Mouse (Mus musculus) skeletal muscle tissue, adult 2 months (tissue): Measurements from ENCODE around the gene Grip1.
A peak's percentile ranks its signal among the peaks of the same experiment; 100 is the strongest.

Experiments used
- DNase-seq: peaks from one replicate; pipeline ENCODE4 v3.0.0-alpha.2; 2012; ENCODE audit warnings: low read depth, low spot score

Grip1 gene

DNA sequence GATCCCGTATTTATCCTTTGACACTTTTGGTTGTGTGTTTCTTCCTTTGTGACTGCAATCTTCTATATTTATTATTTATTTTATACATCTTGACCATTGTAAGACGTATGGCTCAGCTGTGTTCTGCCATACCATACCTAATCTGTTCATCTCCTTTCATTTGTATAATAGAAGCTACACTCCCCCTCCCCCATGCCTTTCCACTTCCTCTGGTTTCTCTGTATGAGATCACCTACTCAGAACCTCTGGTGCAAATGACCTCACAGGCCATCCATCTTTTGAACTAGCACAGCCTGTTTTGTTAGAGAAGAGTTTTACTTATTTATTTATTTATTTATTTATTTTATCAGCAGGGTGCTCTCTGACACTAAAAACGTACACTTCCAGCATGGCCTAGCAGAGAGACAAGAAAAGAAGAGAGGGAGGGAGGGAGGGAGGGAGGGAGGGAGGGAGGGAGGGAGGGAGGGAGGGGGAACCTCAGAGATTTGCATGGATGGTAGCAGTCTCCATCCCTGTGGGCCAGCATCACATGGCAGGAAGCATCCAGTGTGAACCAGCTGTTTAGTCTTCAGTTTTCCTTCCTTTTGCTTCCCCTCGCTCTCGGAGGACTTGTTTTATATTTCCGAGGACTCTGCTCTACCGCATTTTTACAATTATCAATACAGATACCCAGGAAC is 207.2 kb downstream of the Grip1 start:
- DNase-seq, result no peak

DNA sequence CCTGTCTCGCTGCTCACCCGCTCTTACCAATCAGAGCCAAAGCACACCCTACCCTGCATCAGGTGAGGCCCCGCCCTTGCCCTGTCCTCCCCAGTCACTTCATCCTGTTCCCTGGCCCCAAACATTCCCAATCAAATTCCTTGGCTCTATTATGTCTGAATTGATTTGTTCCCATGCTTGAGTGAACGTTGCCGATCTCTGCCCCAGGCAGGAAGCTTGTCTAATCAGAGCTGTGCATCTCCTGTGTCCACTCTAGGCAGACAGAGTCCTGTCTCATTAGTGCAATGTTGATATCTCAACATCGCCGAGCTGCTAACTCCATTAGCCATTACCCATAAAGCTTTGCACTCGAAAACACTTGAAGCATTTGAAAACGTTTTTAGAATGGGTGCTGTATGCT is 210.0 kb downstream of the Grip1 start:
- DNase-seq, result no peak

DNA sequence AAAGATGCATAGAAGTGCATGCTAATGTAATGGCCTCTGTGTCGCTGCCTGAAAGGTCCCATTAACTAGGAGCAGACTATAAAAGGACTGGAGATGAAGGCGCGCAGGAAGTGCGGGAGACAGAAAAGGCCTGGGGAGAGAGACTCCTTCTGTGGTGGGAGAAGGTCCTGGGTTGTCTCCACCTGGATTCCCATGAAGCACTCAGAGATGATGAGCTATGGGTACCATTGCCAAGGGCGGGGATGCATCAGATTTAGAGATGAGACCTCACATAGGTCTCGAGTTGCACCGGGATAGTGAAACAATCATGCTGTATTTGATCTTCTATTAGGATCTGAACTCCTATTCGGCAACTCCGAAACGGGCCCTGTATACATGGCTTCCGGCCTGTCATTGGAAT is 212.8 kb downstream of the Grip1 start:
- DNase-seq, result no peak

DNA sequence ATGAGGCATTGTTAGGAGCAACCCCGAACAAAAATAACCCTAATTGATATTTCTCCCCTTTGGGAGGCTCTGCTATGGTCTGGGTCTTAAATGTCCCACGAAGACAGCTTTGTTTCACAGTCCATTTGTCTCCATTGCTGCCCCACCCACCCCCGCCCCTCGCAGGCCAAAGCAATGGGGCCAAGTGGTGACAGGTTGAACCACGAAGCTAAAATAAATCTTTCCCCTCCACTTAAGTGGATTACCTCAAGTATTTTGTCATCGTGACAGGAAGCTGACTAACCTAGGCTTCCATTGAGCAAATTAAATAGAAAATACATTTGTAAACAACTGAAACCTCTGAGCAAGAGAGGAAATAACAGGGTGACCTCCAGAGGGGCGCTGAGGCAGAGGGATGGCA is 216.8 kb downstream of the Grip1 start:
- no peak for DNase-seq

DNA sequence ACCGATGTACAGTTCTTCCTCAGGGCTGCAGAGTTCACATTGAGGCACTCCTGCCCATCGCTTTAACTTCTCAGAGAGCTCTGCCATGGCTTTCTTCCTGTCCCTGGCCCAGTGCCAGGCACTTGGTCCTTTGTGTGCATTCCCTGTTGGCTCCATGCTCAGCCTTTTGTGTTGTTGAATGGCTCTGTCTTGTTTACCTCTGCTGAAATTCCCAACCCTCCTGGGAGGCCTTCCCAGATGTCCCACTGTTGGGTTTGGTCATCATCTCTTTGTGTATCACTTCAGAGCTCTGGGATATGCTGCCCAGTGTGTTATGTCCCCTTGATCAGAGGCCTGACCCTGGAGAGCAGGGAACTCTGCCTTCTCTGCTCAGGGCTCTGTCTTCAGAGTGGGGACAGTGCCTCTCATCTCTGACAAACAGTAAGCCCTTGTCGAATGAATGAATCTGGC is 230.8 kb downstream of the Grip1 start:
- DNase-seq, result no peak

DNA sequence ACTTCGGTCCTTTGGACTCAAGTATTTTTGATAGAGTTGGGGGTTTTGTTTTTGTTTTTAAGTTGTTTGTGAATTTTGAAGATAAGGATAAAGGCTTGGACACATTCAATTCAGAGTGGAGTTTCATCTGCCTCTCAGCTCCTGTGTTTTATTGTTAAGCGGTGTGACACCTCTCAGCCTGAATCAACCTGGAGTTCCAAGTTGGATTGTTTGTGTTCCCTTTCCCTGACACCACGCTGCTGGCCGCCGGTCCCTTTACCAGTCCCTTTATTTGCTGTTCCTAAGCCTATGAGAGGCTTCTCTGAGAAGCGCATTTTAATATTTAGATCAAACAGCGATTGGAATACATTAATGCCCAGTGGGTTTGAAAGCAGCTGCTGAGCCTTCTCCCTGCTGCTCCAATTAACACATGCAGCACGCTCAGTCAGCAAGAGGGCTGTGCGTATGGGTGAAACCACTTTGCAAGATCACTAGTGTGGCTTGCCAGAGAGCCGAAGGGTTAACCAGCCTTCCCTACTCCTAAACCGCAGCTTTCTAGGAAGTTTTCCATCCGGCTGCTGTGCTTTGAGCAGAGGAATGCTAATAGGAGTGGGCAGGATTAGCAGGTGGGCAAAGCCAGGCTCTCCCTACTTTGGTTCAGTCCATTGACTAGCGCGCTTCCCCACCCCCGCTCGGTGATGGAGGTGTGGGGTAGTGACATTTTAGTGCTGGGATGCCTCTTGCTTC is 237.9 kb downstream of the Grip1 start:
- no peak for DNase-seq

DNA sequence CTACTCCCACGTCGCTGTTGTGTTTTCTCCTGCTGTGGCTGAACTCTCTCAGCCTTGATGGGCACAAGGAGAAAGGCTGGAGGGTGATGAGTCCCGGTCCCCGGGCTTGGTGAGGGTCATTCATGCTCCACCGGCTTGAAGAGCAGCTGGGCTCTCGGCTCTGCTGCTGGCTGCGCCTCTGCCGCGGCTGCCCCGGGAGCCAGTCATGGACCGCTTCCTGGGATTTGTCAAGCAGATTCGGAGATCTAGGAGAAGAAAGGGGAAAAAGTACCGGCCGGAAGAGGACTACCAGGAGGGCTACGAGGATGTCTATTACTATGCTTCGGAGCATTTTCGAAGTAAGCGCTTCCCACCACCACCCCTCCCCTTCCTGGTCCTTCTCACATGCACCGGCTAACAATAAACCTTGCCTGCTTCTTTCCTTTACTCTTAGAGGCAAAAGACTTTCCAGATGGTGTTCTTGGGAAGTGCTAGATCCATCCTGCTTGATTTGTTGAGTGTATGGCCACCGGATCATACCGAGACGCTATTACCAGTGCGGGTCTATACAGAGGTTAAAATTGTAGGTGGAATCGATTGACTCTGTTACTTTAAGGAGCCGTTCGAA is 238.8 kb downstream of the Grip1 start:
- DNase-seq, result no peak

DNA sequence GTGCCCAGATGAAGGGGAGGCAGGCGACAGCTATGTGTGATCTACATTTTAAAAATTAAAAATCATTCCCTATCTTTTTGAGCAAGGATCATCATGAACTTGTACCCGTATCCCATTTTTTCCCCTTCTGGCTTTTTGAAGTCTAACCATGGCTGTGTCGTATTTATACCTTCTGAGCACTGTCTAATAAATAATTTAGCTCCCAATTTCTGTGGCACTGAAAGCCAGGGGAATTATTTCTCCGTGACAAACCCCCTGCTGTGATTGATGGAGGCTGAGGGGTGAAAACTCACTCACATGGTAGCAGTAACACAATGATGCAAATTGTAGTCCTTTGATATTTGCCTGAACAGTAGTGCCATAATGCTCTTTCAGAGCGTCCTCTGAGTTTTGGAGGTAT is 239.8 kb downstream of the Grip1 start:
- DNase-seq, result no peak

DNA sequence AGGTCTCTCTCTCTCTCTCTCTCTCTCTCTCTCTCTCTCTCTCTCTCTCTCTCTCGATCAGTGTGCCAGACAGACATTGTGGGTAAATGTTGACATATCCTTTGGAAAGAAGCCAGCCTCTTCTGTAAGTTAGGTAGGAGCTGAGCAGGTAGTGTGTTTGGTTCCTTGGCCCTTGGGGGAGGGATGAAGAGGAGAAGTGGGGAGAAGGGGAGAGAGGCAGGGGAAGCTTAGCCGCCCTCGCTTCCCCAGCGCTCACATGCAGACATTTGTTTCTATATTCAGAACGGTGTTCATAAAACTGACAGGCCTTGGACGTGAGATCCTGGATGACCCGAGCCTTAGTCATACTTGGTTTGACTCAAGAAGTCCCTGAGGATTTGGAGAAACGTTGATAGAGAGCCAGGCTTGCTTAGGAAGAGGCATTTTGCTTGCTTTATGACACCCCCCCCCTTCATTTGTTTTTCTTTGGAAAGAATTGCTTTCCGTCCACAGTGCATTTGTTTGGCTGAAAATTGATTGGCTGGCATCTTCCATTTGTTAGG is 243.7 kb downstream of the Grip1 start:
- no peak for DNase-seq

DNA sequence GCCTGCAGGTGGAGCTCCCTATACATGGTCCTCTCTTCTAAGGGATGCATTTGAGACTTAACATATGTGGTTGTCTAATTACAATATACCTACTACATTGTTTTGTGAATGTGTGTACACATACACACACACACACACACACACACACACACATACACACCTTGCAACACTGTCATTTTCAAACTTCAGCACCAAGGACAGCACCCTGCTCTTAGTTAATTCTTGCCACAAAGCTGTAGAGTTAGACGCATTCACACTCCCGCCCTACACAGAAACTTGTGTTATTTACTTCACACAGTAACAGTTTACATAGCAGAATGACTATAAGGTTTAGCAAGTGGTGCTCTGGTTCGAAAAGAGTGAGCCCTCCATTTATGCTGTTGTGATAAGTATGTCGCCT is 251.7 kb downstream of the Grip1 start:
- DNase-seq, result no peak

DNA sequence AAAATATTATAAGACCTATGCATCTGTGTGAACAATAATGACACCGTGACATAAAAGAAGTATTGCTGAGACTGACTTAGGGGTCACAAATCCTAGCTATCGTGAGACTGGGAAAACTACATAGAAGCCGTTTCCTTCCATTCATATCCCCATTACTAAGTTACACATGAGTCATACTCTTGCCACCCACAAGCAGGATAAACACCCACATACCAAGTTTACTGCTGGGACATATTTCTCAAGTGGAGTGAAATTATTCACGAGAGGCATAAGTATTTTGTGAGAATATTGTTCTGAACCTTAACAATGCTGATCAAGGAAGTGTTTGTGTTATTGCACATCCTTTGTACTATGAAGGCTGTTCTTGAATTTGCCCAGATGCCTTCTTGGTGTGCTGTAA is 252.7 kb downstream of the Grip1 start:
- DNase-seq, result no peak

DNA sequence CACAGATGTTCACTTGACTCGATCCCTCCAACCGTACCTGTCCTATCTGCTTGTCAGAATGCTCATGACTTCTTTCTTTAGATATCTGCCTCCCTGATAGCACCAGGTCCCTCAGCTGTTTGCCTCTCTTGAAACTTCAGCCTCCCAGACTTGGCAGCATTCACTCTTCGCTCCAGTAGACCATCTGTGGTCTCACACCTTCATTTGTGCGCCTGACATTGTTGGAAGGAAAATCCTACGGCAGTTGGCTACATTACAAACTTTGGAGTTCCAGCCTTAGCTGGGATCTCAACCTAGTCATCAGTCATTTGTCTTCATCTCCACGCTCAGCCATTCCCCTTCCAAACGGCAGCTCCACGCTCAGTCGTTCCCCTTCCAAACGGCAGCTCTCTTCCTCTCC is 253.4 kb downstream of the Grip1 start:
- no peak for DNase-seq

DNA sequence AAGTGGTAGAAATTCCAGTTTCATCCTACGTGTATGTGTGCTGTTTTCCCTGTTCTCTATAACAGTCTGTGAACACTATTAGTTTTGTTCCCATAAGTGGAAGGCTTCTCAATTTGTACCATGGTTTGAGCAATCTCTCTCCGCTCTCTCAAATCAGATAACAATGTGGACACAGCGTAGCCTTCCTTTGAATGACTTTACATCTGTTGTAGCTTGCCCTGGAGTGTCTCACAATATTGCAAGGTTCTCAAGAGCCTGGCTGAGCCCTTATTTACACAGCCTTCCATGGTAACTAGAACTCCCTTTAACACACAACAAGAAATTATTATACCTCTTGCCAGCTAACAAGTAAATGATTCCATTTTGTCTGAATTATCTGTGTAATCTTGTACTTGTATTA is 268.3 kb downstream of the Grip1 start:
- no peak for DNase-seq

DNA sequence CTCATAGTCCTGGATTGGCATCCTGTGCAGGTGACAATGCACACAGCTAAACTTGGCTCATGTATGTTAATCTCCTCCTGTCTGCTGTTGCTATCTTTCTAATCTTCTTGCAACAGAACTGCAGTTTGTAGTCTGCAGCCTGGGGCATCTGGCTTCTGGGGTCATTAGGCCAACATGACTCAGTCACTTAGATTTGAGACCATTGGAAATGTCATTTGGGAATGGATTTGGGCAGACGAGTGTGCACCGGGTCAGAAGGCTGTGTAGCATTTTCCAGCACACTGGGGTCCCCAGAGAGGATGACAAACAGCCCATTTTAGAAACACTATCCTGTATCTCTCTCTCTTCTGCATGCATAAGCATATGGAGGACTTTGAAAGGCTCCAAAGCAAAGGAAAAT is 268.8 kb downstream of the Grip1 start:
- no peak for DNase-seq

DNA sequence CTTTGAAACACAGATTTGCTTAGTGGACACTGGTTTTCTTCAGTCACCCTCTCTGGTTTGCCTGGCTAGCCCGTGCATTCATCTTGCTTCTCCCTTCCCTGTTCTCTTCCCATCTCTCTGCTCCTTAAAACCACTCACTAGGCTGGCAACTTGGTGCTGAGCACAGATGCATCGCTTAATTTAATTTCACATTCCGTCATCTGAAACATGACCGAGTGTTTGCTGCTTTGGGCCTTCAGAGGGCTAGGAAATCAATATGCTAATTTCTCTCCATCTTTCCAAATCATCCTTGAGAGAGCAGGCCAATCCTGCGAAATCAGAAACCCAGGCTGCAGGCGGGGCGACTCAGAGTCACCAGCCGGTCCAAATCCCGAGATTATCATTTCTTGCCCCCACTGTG is 270.0 kb downstream of the Grip1 start:
- DNase-seq, result no peak

DNA sequence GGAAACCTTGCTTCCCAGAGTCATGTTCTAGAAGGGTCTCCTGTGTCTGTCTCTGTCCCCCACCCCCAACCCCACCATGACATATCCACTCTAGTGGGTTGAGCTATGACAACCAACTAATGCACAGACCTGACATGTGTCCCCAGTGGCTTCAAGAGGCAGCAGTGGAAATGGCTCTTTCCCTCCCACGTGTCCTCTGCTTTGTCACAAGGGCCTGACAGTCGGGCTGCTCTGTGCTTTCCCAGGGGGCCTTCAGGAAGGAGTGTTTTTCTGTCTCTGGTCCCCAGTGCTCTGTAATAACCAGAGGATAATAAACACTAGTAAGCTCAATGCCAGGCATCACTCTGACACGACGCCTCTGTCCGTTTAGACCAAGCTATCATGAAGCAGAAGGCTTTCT is 271.7 kb downstream of the Grip1 start:
- DNase-seq, result no peak

DNA sequence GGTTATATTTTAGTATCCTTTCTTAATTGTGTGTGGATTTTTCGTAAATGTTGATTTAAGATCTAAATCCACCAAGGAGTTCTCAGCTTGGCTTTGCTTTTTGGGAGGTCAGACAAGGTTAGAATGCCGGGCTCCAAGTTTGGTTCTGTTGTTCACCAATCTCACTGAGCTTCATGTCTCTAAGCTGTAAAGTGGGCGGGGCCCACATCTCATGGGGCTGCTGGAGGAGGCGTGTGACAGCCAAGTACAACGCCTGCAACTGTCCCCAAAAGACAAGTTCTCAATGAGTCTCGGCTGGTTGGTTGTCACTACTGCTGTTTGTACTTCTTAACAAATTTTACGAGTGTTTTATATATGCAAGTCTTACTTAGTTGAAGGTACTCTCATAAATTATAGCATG is 272.3 kb downstream of the Grip1 start:
- peak; percentile 4 for DNase-seq

DNA sequence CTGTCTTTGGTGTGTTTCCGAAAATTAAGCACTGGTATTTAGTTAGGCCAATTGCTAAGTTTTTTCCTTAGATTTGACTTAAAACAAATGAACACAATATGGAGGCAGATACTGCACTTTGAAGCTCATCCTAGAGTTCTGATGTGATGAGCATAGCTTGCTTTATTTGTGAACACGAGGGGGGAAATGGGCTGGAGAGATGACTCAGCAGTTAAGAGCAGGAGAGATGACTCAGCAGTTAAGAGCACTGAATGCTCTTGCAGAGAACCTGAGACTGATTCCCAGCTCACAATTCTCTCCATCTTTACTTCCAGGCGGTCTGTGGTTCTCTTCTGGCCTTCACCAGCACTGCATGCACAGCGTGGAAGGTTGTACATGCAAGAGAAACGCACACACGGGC is 273.3 kb downstream of the Grip1 start:
- no peak for DNase-seq

DNA sequence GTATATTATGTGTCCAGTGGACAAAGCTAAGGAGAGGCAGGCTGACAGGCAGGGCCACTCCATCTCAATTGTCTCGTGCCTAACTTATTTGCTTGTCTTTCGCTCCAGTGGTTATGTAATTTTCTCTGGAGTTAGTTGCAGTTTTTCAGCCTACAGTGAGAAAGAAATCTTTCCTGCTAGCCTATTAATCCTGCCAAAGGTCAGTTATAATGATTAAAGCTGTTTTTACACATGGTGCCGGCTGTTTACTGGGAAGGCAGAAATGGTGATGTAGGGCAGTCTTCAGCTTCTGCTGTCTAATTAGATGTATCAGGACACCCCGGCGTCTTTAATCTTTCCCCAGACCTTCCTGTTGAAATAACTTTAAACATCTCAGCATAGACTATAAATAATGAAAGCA is 276.6 kb downstream of the Grip1 start:
- no peak for DNase-seq

DNA sequence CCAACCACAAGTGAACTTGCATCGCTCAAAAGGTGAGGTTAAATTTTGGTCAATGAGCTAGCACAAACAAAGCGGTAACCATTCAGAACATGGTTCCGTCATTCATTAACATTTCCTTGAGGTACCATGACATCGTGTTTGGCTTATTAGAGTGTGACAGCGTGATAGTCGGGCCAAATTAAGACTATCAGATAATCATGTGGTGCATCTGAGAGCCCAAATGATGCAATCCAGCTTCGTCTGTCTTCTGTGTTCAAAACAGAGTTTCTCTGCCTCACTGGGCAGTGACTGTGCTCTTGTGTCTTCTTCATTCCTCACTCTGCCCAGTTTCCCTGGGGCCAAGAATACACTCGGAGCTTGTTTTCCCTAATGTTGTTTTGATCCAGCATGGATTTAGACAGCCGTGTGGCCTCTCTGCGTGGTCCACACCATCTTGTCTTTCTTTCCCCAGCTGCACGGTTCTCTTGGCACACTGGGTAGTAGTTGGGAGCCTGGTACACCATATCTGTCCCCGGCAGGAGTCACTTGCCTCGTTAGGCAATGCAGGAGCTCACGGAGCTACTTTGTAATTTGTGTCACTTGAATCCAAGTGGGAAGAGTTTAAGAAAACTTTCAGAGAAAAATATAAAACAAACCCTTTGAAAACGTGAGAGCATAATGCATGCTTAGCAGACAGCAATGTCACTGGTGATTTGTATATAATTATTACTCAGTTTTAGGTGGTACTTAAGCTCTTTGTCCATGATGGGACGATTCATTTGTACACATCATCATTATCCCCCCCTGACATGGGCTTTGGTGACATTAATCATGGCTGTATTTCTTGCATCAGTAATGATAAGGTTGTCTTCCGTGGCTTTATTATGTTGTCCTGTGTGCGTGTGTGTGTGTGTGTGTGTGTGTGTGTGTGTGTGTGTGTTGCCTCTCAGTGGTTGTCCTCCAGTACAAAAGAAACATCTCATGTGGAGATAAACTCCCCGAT is 281.7 kb downstream of the Grip1 start:
- DNase-seq, result no peak

DNA sequence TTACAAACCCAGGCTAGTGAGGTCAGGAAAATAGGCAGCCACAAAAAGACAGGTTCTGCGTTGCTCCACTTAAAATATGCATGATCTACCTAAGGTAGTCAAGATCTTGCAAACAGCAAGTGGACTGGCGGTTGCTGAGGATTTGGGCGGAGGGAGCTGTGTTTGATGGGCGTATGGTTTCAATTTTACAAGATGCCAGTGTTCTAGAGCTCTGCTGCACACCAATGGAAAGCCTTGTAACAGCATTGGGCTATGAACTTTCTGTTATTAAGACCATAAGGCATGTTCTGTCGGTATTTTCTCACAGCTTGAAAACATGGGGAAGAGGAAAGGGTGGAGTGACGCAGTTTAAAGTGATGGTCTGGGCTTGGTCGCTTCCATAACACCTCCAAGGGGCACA is 285.8 kb downstream of the Grip1 start:
- DNase-seq, result no peak

DNA sequence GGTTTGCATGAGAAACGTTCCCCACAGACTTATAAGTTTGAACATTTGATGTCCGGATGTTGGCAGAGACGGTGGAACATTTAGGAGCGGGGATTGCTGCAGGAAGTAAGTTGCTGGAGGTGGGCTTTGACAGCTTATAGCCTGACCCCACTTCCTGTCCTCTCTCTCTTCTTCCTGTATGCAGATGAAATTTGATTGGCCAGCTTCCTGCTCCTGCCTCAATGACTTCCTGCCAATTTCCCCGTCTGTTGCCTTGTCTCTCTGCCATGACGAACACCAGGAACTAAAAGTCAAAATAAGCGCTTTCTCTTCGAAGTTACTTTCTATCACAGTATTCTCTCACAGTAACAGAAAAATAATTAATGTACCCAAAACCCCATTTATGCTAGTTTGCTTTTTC is 289.1 kb downstream of the Grip1 start:
- no peak for DNase-seq
